Mouse (Mus musculus) urinary bladder, postnatal 25 days (tissue): Measurements from ENCODE around the gene Rims1.

ENCODE experiments used
- DNase-seq: peaks from one replicate; pipeline ENCODE4 v3.0.0; 2022; ENCODE audit warnings: low spot score

The Rims1 gene

DNA sequence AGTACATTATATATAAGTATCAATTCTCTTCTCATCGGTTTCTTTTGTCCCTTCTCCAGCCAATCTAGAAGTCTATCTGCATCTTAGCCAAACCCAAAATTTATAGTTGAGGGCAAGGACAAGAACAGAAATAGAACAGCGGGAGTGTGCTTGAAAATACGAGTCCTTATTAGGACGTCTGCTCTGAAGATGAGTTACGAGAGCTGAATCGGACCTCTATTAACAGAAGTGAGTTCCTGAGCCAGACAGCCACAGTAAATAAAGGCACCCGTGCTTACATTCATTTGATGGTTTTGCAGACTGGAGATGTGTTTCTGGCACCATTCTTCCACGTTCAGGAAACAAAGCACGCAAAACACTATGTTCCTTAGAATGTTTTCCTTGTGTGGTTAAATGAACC is 466.9 kb downstream of the Rims1 start:
- no peak for DNase-seq

DNA sequence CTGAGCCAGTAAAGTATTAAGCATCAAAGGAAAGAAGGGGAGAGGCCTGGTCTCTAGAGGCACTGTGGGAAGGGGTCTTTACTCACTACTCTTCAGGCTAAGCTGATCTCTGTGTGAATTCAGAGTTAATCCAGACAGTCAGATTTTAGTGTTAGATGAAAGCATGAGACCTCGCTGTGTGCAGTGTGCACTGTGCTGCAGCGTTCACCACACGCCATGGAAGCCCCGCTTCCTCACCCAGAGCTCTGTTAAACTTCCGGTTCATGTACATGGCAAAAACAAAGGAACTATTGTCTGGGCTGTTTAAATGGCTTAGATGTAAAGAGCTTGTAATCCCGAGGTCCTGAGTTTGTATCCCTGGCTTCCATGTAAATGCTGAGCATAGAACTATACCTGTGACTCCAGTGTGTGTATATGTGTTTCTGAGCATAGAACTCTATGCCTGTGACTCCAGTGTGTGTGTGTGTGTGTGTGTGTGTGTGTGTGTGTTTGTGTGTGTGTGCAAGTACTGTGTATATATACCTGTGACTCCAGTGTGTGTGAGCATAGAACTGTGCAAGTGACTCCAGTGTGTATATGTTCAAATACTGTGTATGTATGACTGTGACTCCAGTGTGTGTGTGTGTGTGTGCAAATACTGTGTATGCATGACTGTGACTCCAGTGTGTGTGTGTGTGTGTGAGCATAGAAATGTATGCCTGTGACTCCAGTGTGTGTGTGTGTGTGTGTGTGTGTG is 484.7 kb downstream of the Rims1 start:
- DNase-seq, result no peak

DNA sequence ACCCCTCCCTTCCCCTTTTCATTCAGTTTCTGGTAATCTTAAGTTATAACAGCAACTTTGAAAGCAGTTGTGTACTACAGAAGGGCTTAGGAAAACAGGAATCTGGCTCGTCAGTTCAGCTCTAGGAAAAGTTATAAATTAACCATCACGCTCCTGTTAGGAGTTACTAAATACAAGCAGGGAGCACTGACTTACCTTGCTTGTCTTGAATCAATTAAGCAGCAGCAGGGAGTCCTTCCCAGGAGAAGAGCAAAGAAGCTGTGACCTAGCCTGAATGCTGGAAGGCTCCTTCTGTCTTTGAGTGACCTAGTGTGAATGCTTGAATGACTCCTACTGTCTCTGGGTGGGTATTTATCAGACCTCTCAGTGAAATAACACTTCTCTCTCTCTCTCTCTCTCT is 490.3 kb downstream of the Rims1 start:
- no peak for DNase-seq

DNA sequence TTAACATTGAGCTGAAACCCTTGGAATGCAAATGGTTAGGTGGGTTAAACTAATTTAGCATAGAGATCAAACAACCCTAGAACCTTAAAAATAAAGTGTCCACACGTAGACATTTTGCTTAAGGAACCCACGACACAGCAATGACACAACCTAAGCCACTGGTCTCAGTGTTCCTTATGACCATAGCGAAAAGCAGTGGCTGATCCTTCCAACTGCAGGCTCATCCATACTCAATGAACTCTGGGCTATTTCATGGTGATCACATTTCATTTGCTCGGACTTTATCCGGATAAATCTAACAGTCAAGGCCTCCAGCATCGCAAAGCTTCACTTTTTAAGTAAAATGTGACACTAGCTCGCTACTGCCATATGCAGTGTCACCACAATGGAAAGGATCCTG is 494.3 kb downstream of the Rims1 start:
- no peak for DNase-seq

DNA sequence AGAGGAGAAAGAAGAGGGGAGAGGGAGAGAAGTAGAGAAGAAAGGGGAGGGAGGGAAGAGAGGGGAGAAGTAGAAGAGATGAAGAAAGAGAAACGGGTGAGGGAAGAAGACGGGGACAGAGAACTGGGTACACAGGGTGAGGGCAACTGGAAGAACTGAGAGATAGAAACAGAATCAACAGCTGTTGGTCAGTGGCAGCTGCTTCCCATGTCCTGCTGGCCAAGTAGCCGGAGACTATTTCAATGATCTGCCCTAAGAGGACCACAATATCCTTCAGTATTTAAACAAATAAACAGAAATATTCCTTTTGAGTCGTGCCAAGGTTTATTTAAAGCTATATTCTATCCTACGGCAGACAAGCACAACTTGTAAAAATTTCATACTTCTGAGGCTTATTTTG is 499.3 kb downstream of the Rims1 start:
- DNase-seq, result no peak

DNA sequence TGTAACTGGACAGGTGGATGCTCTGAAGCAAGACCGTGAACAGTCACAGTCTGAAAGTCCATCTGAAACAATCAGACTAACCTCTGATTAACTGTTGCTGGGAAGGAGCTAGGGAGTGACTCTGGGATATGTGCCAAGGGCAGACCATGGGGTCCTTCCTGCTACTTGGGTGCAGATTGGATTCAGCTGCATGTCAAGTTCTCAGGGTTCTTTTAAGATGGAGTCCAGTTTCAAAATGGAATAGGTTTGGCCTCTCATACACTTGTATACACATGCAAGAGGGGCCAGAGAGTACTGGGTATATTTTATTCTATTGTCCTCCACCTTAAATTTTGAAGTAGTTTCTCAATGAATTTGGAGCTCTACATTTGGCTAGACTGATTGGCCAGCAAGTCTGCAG is 499.9 kb downstream of the Rims1 start:
- no peak for DNase-seq

DNA sequence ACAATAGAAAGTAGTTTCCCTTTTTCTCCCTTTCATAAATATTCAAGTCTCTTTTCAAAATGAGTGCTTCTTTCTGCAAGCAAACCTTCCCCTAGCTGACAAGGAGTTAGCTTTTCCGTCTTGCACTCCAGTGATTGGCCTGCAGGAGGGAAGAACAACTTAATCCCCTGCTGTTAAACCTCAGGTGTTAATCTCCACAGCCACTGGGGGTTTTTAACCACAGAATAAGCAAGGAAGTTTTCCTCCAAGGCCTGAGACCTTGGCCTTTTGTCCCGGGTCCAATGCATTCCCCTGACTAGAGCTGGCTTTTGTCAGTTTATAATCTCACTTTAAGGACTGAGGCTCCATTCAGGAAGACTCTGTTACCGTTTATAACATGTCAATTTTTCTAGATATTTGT is 511.8 kb downstream of the Rims1 start:
- DNase-seq, result no peak

DNA sequence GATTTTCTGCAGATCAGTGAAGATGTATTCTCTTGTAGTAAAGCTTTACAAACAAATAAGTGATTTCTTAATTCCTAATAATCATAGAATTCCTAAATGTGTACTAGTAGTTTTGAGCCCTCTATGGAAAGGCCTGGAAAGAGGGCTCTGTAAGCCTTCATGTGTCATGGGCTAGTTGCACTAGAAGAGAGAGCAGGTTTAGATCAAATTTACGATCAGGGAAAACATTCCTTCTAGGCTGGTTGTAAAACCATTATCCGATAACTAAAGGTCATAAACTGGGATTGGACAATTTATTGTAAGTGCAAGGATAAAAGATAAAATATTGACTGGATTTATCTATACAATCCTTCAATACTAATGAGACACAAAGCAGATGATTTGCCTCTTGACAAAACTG is 512.5 kb downstream of the Rims1 start:
- DNase-seq, result no peak

DNA sequence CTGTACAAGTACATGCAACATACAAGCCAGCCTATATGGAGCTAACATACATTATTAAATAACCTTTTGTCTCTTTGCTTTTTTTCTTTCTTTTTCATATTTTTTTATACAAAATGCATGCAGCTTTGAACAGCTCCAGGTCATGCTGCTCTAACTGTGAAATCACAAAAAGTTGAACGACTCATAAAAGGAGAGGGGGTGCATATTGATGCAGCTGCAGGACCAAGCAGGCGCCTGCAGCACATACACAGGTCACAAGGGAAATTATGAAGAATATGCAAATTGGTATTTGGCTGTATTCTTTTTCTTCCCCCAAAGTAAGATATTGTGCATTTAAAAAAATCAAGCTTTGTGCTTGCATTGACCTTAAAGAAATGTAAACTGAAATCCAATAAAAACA is 519.0 kb downstream of the Rims1 start:
- no peak for DNase-seq

DNA sequence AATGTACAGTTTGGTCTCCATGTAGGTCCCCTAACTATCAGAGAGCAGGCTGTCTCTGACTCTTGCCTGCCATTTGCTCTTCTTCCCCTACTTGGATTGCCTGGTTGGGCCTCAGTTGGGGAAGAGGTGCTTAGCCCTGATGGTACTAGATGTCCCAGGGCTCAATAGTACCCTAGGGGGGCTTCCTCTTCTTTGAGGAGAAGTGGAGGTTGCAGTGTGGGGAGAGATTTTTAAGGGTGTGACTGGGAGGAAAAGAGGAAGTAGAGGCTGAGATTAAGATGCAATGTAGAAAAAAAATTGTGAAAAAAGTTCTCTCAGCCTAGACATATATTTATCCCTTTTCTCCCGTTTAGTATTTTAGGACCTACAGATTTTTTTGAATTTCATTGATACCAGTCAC is 525.8 kb downstream of the Rims1 start:
- DNase-seq, result no peak

DNA sequence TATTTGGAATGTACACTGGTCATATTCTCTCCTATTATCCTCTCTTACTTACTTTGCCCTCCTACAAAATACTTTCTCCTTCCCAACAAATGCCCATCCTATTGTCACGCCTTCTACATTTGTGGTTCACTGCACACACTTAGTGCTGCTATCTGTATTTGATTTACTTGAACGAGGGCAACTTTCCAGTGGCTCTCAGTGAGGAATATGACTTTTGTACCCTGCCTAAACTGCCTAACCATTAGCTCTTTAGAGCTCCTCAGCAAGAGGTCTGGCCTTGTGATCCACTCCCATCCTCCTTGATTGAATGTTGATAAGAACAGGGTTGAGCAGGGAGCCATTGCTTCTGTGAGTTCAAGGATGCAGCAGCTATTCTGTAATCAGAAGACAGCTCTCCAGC is 531.7 kb downstream of the Rims1 start:
- DNase-seq, result no peak

DNA sequence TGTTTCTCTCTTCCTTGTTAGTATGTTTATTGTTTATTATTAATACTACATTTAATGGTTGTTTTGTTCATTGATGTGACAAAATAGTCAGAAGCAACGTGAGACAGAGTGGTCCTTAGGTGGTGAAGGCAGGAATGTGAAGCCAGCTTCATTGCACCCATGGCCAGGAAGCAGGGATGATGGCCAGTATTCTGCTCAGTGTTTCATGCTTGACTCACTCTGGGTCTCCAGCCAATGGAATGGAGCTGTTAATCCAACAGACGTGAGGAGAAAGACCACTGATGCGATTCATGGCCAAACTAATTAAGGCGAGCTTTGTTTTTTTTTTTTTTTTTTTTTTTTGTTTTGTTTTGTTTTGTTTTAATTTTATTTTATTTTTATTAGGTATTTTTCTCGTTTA is 535.7 kb downstream of the Rims1 start:
- no peak for DNase-seq

DNA sequence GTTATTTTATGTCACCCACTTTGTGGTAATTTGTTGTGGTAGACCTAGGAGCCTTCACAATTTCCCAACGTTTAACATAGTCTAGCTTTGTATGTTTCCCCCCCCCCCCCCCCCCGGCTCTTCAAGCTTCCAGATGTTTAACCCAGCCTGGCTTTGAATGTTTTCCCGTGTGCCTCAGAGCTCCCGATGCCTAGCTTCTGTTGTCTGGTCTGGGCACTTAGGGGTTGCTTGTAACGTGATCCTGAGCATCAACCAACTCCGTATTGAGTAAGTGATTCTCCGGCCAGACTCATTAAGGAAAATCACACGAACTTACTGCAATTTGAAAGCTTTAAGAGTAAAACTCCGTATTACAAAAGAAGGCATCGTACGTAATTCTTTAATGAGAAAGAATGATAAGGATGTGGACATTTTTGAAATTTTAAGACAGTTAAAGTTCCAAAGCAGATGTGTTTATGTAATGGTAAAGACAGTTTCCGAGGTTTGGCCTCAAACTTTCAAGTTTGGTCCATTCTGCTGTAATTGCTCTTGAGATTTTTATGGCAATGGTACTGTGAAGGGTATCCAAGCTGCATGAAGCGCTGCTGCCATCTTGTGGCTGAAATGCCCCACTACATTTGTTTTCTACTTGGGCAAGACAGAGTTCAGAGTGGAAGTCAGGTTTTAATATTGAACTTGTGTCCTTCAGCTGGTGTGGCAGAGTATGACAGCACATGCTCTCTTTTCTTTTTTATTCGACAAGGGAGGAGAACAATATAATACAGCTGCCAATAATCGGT is 537.0 kb downstream of the Rims1 start:
- DNase-seq, result peak; percentile 64

DNA sequence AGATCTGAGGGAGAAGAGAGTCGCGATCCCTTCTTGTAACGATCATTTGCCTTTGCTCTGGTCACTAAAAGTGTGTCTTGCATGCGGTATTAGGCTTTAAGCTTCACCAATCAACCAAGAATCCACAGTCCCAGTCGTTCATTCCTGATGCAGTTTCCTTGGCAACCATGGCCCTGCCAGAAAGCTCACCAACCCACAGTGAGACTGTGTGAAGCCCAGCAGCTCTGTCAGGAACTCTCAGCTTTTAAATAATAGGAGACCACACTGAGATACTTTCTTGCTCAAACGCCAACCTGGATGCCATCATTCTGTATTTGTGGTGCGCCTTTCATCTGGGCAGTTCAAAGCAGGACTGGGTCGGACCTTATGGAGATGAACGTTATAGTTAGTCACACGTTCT is 539.3 kb downstream of the Rims1 start:
- DNase-seq, result no peak

DNA sequence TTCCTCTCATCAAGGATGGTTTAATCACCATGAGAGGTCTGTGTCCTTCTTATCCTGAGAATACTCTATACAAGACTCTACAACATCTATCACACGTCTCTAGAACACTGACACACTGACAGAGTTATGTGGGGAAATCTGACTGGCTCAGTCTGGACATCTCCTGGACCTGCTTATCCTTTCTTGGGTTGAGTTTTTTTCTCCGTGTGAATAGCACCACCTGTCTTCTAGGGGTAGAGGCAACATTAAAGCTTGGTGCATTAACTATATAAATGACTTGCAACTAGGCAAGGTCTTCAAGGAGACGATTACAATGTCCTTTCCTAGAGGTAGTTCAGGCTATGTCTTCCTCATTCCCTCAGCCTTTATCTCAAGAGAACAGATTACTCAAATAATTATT is 540.3 kb downstream of the Rims1 start:
- no peak for DNase-seq

DNA sequence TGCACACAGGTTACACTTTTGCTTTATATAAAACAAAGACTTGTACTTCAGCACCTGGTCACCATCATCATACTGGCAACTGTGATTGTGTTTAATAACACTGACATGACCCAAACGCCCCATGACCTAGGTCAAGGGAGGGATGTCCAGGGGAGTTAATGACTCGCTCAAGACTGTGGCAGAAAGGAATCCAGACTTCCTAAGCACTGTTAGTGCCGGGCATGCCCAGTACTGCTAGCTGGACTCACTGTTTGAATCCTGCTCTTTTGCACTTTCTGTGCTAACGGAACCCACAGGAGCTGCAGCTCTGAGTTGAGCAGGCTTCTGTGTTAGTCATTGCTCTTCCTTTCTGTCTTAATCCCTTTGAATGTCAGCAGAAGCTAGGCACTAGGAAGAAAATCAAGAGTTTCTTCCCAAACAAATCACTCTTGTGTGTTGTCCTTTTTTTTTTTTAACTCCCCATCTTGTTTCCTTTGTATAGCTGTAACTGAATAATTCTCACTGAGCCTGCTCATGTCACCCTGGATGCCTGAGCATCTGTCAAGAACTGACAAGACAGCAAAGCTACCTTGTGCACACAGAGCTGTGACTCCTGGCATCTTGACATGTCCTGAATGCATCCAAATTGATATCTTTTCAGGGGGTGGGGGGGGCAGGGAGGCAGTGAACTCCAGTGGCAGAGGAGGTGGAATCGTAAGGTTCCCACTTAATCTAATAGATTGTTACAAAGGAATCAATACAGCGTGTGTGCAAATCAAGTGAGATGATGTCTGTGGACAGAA is 543.4 kb downstream of the Rims1 start:
- DNase-seq, result no peak

DNA sequence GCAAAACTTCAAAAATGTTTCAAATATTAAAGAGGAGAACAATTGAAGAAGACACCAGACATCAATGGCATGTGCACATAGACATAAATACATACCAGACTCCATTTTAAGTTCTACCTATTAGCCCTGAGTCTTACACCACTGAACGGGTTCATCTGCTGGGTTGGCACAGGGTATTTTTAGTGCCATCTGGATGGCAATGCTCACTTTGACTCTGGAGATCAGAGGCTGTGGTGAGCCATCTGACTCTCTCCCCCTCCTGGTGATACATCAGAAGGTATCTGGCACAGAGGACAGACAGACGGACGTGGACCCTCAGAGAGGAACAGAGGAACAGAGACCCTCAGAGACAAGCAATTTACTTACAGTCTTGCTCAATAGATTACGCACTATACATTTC is 544.1 kb downstream of the Rims1 start:
- no peak for DNase-seq

DNA sequence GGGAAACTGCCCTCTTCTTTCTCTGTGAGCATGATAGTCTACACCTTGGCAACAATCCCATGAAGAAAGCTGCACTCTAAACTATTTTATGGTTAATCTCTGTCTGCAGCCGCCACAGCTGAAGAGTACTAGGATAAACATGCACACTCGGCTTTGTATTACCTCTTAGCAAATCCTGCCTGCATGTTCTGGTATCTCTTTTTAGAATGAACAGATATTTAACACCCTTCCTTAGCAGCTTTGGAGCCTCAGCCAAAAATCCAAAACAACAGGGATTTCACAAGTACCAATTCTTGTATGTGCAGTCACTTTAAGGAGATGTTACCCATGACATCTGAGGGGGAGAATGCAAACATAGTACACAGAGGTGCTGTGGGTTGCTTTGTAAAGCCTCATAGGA is 545.5 kb downstream of the Rims1 start:
- no peak for DNase-seq

DNA sequence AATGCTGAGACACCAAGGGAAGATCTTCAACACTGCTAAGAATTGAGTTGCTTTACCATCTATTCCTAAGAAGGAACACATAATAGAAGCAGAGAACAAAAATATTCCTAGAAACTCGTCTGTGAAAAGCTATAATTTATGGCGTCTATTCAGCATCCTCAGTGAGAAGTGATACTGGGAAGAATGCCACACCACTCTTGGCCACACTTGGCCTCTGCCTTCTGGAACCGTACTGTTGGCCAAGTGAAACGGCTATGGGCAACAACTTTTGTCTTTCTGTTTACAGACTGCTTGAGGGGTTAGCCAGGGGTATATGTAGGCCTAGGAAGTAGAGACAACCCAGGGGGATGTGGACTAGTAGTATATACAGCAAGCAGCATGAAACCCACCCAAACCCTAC is 547.4 kb downstream of the Rims1 start:
- DNase-seq, result no peak

DNA sequence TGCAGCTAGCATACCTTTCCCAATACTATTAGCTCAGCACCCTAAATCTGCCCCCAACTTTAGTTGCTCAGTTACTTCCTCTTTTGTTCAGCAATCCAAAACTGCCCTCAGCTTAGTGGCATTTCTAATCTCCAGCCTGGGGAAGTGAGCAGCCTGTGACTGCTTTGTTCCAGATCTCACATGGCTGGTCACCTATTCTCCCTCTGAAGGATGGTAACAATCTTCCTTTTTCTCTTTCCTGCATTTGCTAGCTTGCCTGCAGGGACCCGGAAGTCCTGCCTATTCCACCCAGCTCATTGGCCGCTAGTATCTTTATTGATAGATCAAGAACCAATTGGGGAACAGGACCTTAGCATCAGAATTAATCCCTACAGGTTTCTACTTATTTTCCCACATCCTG is 551.5 kb downstream of the Rims1 start:
- DNase-seq, result no peak

DNA sequence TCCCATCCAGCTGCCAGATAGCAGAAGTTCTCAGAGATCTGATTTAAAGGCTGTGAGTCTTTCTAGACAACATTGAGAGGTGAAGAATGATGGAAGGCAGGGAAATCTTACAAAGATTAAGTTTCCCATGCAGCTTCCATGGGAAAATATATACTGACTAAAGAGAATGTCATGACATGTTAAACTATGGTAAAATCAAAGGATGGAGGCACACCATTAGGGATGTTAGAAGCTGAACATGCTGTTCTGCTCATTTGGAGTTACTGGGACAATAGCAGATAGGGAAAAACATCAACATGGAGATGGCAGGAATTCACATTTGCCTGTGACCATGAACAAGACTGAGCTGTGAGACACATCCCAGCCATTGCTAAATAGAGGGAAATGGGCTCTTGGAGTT is 552.9 kb downstream of the Rims1 start:
- no peak for DNase-seq

DNA sequence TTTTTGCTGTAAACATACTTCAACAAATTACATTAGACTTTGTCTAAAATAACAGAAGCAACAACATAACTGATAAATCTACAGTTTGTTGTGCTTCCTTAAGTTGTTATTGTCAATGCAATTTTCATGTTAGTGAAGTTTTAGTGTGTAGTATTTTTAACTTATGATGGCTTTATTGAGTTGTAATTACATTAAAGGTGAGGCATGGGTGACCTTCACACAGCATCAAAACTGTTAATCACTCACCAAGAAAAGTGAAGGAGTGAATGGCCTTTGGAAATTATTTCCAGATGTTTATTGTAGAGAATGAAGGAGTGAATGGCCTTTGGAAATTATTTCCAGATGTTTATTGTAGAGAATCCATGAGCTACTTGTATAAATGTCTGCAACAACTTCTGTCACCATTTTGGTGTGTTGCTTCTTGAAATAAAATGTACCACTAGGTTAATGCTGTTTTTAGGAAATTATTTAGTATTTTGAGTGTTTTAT is 556.9 kb downstream of the Rims1 start:
- DNase-seq, result no peak

DNA sequence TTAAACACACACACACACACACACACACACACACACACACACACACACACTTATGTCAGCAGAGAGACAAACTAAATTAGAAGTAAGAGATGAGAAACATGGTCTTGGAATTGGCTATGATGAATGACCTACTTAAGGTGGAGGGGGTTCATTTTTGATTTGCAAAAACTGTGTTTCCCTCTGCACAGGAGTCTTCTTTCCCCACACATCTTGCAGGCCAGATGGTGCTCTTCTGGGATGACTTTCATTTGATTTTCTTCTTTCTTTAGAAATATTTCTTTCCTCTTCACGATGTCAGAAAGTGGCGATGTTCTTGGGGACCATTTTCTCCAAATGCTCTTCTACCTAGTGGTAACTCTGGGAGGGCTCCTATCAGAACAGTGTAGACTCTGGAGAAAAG is 560.0 kb downstream of the Rims1 start:
- DNase-seq, result no peak
